Mouse (Mus musculus) limb, embryonic 13.5 days (tissue): ENCODE measurements around the gene Zfp458. TPM values are rescaled to one million over a fixed set of nuclear protein-coding genes. Genes with fewer than 3 reads are reported as not detected.
A peak's percentile ranks its signal among the peaks of the same experiment; 100 is the strongest.
"Not testable (repeated sequence)": the region's sequence is repeated elsewhere in the genome, so short reads cannot be mapped to it uniquely, and the experiment has no call there.

Source experiments
- ATAC-seq: fragments of 200-750 bp; cut with Nextera tagmentation; 2 replicates; pipeline ENCODE4 v1.8.0; 2017; ENCODE audit warnings: low read depth, moderate number of reproducible peaks, moderate TSS enrichment; ENCODE audit not compliant: low FRiP score
- H3K27ac ChIP-seq: fragments of 300-500 bp; sonication (generic); 2 replicates; pipeline ENCODE4 v1.5.1; 2015; ENCODE audit warnings: inconsistent platforms, mild to moderate bottlenecking, moderate library complexity
- H3K27me3 ChIP-seq: fragments of 300-500 bp; sonication (generic); 2 replicates; pipeline ENCODE4 v1.6.1; 2015; ENCODE audit warnings: mild to moderate bottlenecking, inconsistent platforms
- H3K36me3 ChIP-seq: fragments of 300-500 bp; sonication (generic); 2 replicates; pipeline ENCODE4 v1.6.1; 2015; ENCODE audit warnings: inconsistent platforms, mild to moderate bottlenecking, moderate library complexity
- H3K4me1 ChIP-seq: fragments of 300-500 bp; sonication (generic); 2 replicates; pipeline ENCODE4 v1.6.1; 2015; ENCODE audit warnings: inconsistent platforms
- H3K4me2 ChIP-seq: fragments of 300-500 bp; sonication (generic); replicated peaks from 2 replicates; pipeline ENCODE4 v1.6.1; 2015; ENCODE audit warnings: inconsistent platforms, mild to moderate bottlenecking, moderate library complexity
- H3K4me3 ChIP-seq: fragments of 300-500 bp; sonication (generic); 2 replicates; pipeline ENCODE4 v1.5.1; 2015; ENCODE audit warnings: moderate library complexity, mild to moderate bottlenecking, inconsistent platforms
- H3K9ac ChIP-seq: fragments of 300-500 bp; sonication (generic); 2 replicates; pipeline ENCODE4 v1.6.1; 2015; ENCODE audit warnings: mild to moderate bottlenecking, inconsistent platforms
- H3K9me3 ChIP-seq: fragments of 300-500 bp; sonication (generic); 2 replicates; pipeline ENCODE4 v1.6.1; 2016; ENCODE audit warnings: inconsistent platforms
- whole genome bisulfite sequencing: fragments of 180-500 bp; shearing (Covaris S2); methylation state at CpG from one replicate; pipeline ENCODE4 v1.1.7; 2015; 5-methylcytosine and 5-hydroxymethylcytosine counted together
- polyA plus RNA-seq: library from polyadenylated mRNA; unstranded; fragments of >200 nt; fragmentation: Nextera tagmentation; extraction: Ambion mirVana; gene quantifications from 2 replicates; pipeline ENCODE4 v1.2.1, GENCODE M21; 2015

The Zfp458 gene
- 2.0 and 2.3 TPM in 2 replicates for polyA plus RNA-seq

- Histone ChIP-seq H3K36me3 (no peaks in the 10 kb centered on the region), H3K27ac (no peak within 1 kb of the TSS), H3K4me3 (peak within 1 kb of the TSS; percentile 12; the same call in 1 of the 2 replicates), H3K9me3 (no peaks in the 10 kb centered on the region), H3K27me3 (no peaks in the 10 kb centered on the region), H3K9ac (no peak within 1 kb of the TSS), H3K4me1 (no peaks in the 10 kb centered on the region), H3K4me2 (peak within 1 kb of the TSS; percentile 37; the same call in 1 of the 2 replicates)
- peak; percentile 71; the same call in 1 of the 2 replicates for ATAC-seq
- WGBS = 38% methylated on average over 7 of the region's 7 CpGs
Observed at GRCm38 (mm10) chr13:67278314-67278713, at the start of gene Zfp458. Zfp458 (minus strand) TSS chr13:67278466.

- Histone ChIP-seq H3K27me3 (no peaks in the 10 kb centered on the region), H3K4me2 (peak overlapping the region; percentile 86), H3K9ac (peak overlapping the region; percentile 88), H3K36me3 (no peaks in the 10 kb centered on the region), H3K27ac (no peak overlapping the region), H3K4me1 (0 out of 2 replicates have a peak, but pooled peaks cover 6% of the 10 kb centered on the region), H3K9me3 (no peaks in the 10 kb centered on the region), H3K4me3 (peak overlapping the region; percentile 73)
- WGBS = 36% methylated on average over 5 of the region's 5 CpGs
- ATAC-seq = peak; percentile 64
Observed at GRCm38 (mm10) chr13:67306718-67307117, 28.5 kb upstream of the Zfp458 start.

DNA sequence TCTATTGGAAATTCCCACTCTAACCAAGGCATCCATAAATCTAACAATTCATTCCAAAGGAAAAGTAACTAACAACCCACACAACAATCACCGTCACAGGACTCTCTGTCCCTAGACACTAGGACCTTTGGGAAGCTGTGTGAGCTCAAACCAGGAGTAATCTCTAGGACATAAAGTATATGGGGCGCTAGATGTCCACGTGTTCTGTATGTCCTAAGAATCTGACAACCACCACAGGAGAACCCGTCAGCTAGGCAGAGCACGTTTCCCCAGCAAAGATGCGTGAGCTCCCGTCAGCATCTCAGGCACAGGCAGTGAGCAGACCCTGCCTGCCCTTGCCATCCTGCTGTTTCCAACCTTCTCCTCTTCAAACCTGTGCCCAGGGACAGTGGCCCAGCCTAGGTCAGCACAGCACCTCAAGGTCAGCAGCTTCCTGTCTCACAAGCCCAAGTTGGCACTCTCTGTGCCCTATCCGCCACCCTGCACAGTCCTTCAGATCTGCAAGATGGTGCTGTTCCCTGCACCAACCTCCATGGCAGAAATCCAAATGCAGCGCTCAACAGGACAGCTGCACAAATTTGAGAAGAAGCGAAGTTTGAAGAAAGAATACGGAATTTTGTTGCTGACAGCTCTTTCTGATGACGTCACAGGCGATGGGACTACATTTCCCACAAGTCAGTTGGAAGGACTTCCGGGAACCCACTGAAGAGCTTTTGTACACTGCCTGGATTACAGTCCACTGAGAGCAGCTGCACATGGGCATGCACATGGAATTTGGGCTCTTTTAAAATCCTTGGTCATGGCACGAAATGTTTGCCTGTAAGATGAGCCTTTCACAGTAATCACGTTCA, 27.8 kb upstream of the Zfp458 start, which contains the start of gene Zfp457:
Gene Zfp457, minus strand, starts transcription at position 664 of the 851 bp plus-strand sequence.
- H3K27ac ChIP-seq = no peak within 1 kb of the TSS
- H3K4me1 ChIP-seq = 0 out of 2 replicates have a peak, but pooled peaks cover 6% of the 10 kb centered on the region
- H3K9ac ChIP-seq = peak within 1 kb of the TSS; percentile 88
- 10% methylated on average over 16 of the region's 16 CpGs for WGBS
- no peaks in the 10 kb centered on the region for H3K36me3 ChIP-seq
- ATAC-seq = peak; percentile 99
- no peaks in the 10 kb centered on the region for H3K9me3 ChIP-seq
- peak within 1 kb of the TSS; percentile 73 for H3K4me3 ChIP-seq
- peak within 1 kb of the TSS; percentile 86 for H3K4me2 ChIP-seq
- no peaks in the 10 kb centered on the region for H3K27me3 ChIP-seq

GRCm38 (mm10) chr13:67269383-67270065, 8.7 kb downstream of the Zfp458 start:
- ATAC-seq = peak; percentile 29; the same call in 1 of the 2 replicates
- H3K36me3 ChIP-seq, H3K9me3 ChIP-seq, H3K27me3 ChIP-seq, H3K4me1 ChIP-seq, H3K27ac ChIP-seq: not testable (repeated sequence)
- Histone ChIP-seq H3K4me3 (peak overlapping the region; percentile 74), H3K9ac (peak overlapping the region; percentile 74), H3K4me2 (peak overlapping the region; percentile 76)
- WGBS = 47% methylated on average over 8 of the region's 9 CpGs

DNA sequence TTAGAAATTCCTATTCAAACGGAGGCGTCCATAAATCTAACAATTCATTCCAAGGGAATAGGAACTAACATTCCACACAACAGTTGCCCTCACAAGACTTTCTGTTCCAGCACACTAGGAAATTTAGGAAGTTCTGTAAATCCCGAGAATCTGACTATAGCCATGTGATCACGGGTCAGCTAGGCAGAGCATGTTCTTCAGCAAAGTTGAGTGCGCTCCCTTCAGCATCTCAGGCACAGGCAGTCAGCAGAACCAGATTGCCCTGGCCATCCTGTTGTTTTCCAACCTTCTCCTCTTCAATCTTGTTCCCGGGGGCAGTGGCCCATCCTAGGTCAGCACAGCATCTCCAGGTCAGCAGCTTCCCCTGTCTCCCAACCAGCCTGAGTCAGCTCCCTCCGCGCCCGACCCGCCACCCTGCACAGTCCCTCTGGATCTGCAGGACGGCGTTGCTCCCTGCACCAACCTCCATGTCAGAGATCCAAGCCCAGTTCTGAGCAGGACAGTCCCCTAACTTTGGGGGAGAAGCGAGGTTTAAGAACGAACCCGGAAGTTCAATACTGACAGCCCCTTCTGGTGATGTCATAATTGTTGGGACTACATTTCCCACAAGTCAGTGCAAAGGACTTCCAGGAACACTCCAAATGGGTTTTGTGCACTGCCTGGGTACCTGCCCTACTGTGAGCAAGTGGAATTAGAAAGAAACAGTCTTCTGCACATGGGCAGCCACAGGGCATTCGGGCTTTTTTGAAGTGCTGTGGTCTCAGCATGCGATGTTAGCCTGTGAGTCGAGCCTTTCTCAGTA, 9.5 kb downstream of the Zfp458 start:
- H3K4me3 ChIP-seq = peak overlapping the region; percentile 74
- H3K9ac ChIP-seq = peak overlapping the region; percentile 74
- no peaks in the 10 kb centered on the region for H3K36me3 ChIP-seq
- H3K27me3 ChIP-seq = no peaks in the 10 kb centered on the region
- WGBS = 9% methylated on average over 18 of the region's 18 CpGs
- H3K4me1 ChIP-seq = peaks cover 7% of the 10 kb centered on the region; the same call in 1 of the 2 replicates
- no peak overlapping the region for H3K27ac ChIP-seq
- H3K9me3 ChIP-seq = no peaks in the 10 kb centered on the region; the same call in 1 of the 2 replicates
- peak; percentile 99 for ATAC-seq
- H3K4me2 ChIP-seq = peak overlapping the region; percentile 76

DNA sequence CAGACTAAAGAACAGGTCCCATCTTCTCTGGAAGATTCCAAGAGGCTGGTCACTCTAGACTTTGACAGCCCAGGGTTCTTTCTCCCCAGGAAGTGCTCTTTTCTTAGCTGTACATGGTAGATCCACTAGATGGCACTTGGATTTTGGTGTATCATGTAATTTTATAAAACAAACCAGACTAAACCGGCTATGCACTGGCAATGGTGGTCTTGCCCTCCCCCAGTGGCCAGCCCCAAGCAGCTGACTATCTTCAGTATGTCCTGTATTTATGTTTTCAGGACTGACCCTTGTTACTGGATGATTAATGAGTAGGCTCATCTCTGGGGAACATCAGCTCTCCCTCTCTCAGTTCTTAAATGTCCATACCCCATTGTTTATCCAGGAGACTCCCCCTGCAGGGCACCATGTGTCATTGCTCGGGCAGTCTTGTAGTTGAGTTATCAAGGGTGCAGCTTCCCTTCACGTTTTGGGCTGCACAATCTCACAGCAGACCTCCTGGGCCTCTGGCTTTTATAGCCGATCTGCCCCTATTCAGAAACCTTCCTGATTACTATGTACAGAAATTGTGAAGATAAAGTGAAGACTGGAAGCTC, 64.2 kb downstream of the Zfp458 start:
- Histone ChIP-seq H3K9ac (no peak overlapping the region), H3K4me1 (no peaks in the 10 kb centered on the region), H3K4me2 (no peak overlapping the region), H3K36me3 (no peaks in the 10 kb centered on the region), H3K27ac (no peak overlapping the region), H3K9me3 (no peaks in the 10 kb centered on the region), H3K4me3 (no peak overlapping the region), H3K27me3 (no peaks in the 10 kb centered on the region)
- 65% methylated on average over 4 of the region's 4 CpGs for WGBS
- no peak for ATAC-seq

Other genes starting within 250 kb of the Zfp458 start
- gene Zfp712, start 217.3 kb downstream of the Zfp458 start, polyA plus RNA-seq = 4.8 and 4.9 TPM in 2 replicates
- 7.2 and 8.4 TPM in 2 replicates for gene Zfp708, start 180.5 kb downstream of the Zfp458 start, polyA plus RNA-seq
- gene Gm28557, start 169.9 kb downstream of the Zfp458 start, polyA plus RNA-seq = 2.6 and 3.0 TPM in 2 replicates
- gene Rslcan18, start 162.2 kb downstream of the Zfp458 start, polyA plus RNA-seq = 0.25 and 0.32 TPM in 2 replicates
- gene Zfp759, start 156.8 kb downstream of the Zfp458 start, polyA plus RNA-seq = 2.2 and 2.3 TPM in 2 replicates
- gene Rsl1, start 105.3 kb downstream of the Zfp458 start, polyA plus RNA-seq = 7.9 and 9.5 TPM in 2 replicates
- gene Zfp455, start 84.0 kb downstream of the Zfp458 start, polyA plus RNA-seq = 2.8 and 3.0 TPM in 2 replicates
- 0.51 and 0.66 TPM in 2 replicates for gene Zfp457, start 28.0 kb upstream of the Zfp458 start, polyA plus RNA-seq
- gene Zfp595, start 54.1 kb upstream of the Zfp458 start, polyA plus RNA-seq = 2.4 and 2.5 TPM in 2 replicates
- gene Gm28044, start 82.1 kb upstream of the Zfp458 start, polyA plus RNA-seq = not detected in 2 replicates
- 0.69 and 1.2 TPM in 2 replicates for gene Zfp953, start 82.1 kb upstream of the Zfp458 start, polyA plus RNA-seq
- gene Gm28041, start 97.3 kb upstream of the Zfp458 start, polyA plus RNA-seq = 0.32 and 0.36 TPM in 2 replicates
- gene Zfp456, start 97.3 kb upstream of the Zfp458 start, polyA plus RNA-seq = 1.6 and 1.7 TPM in 2 replicates
- 5.6 and 7.9 TPM in 2 replicates for gene Zfp429, start 121.4 kb upstream of the Zfp458 start, polyA plus RNA-seq
- 1.7 TPM in 2 replicates for gene Zfp459, start 143.0 kb upstream of the Zfp458 start, polyA plus RNA-seq
- 11.5 and 11.6 TPM in 2 replicates for gene Zfp874a, start 173.2 kb upstream of the Zfp458 start, polyA plus RNA-seq
- 3.2 and 3.8 TPM in 2 replicates for gene Zfp874b, start 205.8 kb upstream of the Zfp458 start, polyA plus RNA-seq
- 21.4 and 22.1 TPM in 2 replicates for gene Zfp58, start 222.1 kb upstream of the Zfp458 start, polyA plus RNA-seq
- not detected in 2 replicates for gene Gm26965, start 247.7 kb upstream of the Zfp458 start, polyA plus RNA-seq
- gene Zfp87, start 247.7 kb upstream of the Zfp458 start, polyA plus RNA-seq = 25.4 and 26.5 TPM in 2 replicates